Mouse (Mus musculus): Measurements from ENCODE around the gene Nxn.

Nxn gene

GRCm38 (mm10) chr11:76363636-76364035 is 35.3 kb downstream of the Nxn start:
- in situ Hi-C loops (cut with MseI, MboI), result no loop called here

DNA sequence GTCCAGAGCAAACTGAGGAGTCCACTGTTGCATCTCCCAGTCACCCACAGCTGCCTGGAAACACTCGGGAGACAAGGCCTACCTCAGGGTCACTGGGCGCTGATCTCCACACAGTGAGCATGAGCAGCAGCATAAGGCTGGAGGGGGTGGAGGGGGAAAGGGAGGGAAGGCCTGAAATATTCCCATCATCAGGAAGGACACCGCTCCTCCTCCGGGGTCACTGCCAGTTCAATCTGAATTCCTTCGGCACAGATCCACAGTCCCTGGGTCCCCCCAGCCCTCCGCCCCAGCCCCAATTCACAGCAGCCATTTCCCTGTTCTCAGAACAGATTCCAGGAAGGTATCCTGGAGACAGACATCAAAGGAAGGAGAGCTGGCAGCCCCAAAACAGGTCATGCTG is 35.8 kb downstream of the Nxn start:
- in situ Hi-C loops (cut with MseI, MboI), result no loop called here

GRCm38 (mm10) chr11:76361422-76361821 is 37.5 kb downstream of the Nxn start:
- in situ Hi-C loops (cut with MseI, MboI), result no loop called here

GRCm38 (mm10) chr11:76360255-76360654 is 38.7 kb downstream of the Nxn start:
- in situ Hi-C loops (cut with MseI, MboI), result no loop called here

- in situ Hi-C loops (cut with MseI, MboI), result no loop called here
Observed at GRCm38 (mm10) chr11:76358628-76359320, 40.2 kb downstream of the Nxn start.

DNA sequence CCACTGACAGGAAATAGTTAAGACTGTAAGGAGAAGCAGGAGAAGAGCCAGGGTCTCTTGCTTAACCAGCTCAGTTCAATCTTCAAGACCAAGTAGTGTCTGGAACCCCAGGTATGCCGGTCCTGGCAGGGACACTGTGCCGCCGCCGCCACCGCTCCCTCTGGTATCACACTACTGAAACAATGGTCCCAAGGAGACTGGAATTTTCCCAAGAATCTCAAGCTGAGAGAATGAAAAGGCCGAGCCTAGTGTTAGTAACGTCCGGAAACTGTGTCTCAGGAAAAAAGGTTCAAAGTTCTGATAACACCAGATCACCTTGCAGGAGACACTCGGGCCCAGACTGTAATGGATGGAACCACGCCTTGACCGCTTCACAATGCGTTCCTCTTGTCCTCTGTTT is 41.5 kb downstream of the Nxn start:
- in situ Hi-C loops (cut with MseI, MboI), result no loop called here

DNA sequence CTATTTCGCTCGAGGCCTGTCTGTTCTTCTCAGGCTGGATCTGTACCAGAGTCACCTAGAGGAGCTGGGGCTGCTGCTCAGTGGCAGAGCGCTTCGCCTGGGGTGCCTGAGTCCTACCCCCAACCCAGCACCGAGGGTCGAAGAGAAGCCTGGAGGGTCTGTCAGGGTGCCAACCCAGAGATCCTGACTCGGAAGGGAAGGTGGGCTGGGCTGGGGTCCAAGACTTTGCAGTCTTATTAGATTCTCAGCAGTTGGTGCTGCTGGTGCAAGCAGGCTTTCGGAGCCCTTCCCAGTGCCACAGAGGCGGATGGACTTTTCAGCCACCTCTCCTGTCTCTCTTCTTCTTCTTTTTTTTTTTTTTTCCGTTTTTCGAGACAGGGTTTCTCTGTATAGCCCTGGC is 42.8 kb downstream of the Nxn start:
- in situ Hi-C loops (cut with MseI, MboI), result no loop called here

- in situ Hi-C loops (cut with MseI, MboI), result no loop called here
Observed at GRCm38 (mm10) chr11:76355425-76355824, 43.5 kb downstream of the Nxn start.

DNA sequence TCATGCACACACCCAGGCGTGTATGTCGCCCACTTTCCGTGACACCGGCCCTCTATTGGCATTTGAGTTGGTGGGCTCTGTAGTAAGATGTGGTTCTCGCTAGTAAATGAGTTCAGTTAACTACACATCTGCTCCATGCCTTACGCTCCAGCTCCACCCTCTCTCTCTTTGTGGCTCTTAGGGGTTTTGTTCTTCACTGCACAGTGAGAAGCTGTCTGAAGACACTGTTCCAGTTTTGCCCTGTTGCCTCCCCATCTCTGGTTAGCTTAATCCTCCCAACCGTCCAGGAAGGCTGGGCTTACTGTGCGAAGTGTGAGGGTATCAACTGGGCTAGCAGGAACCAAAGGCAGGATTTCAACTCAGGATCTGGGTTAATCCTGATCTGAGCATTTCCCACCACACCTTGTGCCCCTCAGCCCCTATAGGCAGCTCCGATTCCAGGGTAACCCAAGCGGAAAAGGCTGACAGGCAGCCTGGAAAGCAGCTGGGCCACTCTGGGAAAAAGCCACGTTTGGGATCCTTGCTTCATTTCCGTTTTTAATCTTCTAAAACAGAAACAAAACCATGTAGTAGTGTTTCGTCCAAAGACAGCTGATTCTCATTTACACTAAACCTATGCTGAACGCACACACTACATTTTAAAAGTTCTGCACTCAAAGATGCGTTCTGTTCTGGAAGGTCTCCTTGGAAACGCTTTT is 45.9 kb downstream of the Nxn start:
- in situ Hi-C loops (cut with MseI, MboI), result no loop called here

GRCm38 (mm10) chr11:76351624-76352011 is 47.3 kb downstream of the Nxn start:
- in situ Hi-C loops (cut with MseI, MboI), result no loop called here

DNA sequence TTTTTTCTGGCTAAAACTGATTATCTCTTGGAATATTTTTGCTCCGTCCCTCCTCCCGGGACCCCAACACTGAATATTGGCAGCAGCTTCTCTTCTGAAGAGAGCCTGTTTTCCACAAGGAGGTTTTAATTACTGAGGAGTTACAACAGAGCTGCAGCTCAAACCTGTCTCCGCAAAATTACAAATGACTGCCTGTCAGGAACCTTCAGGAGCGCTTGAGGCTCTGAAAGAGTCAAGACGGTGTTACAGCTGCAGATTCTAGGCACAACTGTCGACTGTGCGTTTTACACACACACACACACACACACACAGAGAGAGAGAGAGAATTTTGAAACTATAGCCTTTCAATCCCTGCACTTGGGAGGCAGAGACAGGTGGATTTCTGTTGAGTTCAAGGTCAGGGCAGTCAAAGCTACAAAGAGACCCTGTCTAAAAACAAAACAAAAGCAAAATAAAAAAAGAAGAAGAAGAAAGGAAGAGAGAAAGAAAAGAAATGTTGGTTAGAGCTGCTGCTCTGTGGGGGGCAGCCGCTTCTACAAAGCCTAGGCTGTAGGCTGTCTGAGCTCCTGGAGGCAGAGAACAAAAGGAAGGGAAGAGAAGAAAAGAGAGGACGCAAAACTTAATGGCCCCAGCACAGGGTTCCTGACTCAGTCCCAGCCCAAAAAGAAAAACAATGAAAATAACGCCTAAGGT is 47.9 kb downstream of the Nxn start:
- in situ Hi-C loops (cut with MseI, MboI), result no loop called here

DNA sequence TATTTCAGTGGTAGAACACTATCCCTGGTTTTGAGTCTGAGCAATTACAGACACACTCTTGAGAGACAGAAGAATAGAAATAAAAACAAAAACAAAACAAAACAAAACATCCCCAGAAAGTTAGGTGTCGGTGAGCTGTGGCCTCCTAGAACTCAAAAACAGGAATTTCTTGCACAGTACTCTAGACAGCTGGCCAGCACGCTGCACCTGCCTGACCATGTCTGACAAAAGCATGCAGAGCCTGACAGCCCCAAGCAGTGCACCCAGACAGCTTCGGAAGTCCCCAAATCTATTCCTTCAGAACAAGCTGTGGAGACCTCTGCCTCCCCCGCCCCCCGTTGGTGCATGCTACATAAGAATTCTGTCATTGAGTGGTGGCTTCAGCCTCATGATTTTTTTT is 49.1 kb downstream of the Nxn start:
- in situ Hi-C loops (cut with MseI, MboI), result no loop called here

- in situ Hi-C loops (cut with MseI, MboI), result no loop called here
Observed at GRCm38 (mm10) chr11:76347589-76347988, 51.4 kb downstream of the Nxn start.

DNA sequence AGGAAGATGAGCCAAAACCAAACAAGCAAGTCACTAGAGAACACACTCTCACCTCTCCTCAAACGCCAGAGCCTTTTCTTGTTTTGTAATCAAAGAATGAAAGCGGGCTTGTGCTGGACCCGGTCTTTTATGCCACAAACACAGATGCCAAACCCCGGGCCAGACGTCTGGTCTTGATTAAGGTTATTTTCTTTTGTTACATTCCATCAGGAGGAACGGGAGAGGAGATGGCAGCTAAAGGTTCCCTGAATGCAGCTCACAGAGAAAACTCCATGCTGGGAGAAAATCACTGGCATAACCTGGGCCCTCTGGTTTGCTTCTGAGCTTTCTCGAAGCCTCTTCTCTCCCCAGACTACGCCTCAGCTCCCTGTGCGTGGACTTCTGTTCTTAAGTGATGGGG is 55.9 kb downstream of the Nxn start:
- in situ Hi-C loops (cut with MseI, MboI), result no loop called here

- in situ Hi-C loops (cut with MseI, MboI), result no loop called here
Observed at GRCm38 (mm10) chr11:76341884-76342645, 56.9 kb downstream of the Nxn start.

GRCm38 (mm10) chr11:76341163-76341562 is 57.8 kb downstream of the Nxn start:
- in situ Hi-C loops (cut with MseI, MboI), result no loop called here

DNA sequence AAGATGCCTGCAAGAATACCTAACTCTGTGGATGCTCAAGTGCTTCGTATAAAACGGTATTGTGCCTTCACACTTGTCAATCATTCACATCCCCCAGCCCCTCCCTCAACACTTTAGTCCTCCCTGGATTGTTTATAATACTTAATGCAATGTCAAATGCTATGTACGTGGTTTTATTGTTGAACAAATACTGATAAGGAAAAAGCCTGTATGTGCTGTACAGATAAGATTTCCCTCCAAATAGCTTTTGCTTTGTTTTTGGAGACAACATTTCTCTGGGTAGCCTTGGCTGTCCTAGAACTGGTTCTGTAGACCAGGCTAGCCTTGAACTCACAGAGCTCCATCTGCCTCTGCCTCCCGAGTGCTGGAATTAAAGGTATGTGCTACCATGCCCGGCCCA is 59.1 kb downstream of the Nxn start:
- in situ Hi-C loops (cut with MseI, MboI), result no loop called here

DNA sequence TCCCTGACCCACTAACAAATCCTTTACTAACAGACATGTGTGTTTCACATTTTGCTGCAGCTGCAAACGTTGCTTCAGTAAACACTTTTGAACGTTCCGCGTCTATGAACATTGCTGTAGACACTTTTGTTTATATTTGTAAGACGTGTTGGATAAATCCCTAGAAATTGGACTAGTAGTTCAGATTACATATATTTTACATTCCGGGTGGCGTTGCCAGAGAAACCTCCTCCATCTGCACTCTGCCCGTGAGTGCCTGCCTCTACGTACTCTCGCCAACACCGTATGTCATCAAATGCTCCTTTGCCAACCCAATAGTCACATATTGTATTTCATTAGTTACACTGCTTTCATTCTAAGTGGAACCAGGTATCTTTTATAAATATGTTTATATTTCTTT is 59.8 kb downstream of the Nxn start:
- in situ Hi-C loops (cut with MseI, MboI), result no loop called here

- in situ Hi-C loops (cut with MseI, MboI), result no loop called here
Observed at GRCm38 (mm10) chr11:76338656-76339055, 60.3 kb downstream of the Nxn start.

GRCm38 (mm10) chr11:76337764-76338163 is 61.2 kb downstream of the Nxn start:
- in situ Hi-C loops (cut with MseI, MboI), result no loop called here

GRCm38 (mm10) chr11:76337236-76337635 is 61.7 kb downstream of the Nxn start:
- in situ Hi-C loops (cut with MseI, MboI), result no loop called here

- in situ Hi-C loops (cut with MseI, MboI), result no loop called here
Observed at GRCm38 (mm10) chr11:76336224-76336623, 62.7 kb downstream of the Nxn start.

All from mouse trophoblast stem cell (cell line).